Mouse (Mus musculus) limb, embryonic 14.5 days (tissue): Measurements from ENCODE around the gene Man2a2. TPM values are rescaled to one million over a fixed set of nuclear protein-coding genes. Genes with fewer than 3 reads are reported as not detected.

Source experiments
- ATAC-seq: fragments of 200-750 bp; cut with Nextera tagmentation; 2 replicates; pipeline ENCODE4 v1.8.0; 2017; ENCODE audit warnings: low read depth, moderate number of reproducible peaks, moderate TSS enrichment; ENCODE audit not compliant: low FRiP score
- DNase-seq: peaks from one replicate; pipeline ENCODE4 v3.0.0-alpha.2; 2015; ENCODE audit warnings: low spot score
- H3K27ac ChIP-seq: fragments of 300-500 bp; sonication (generic); replicated peaks from 2 replicates; pipeline ENCODE4 v1.5.1; 2014; ENCODE audit warnings: low read depth, mild to moderate bottlenecking, low read length, moderate library complexity, mixed read lengths
- H3K27me3 ChIP-seq: fragments of 300-500 bp; sonication (generic); 2 replicates; pipeline ENCODE4 v1.6.1; 2014; ENCODE audit warnings: low read length, mixed read lengths; ENCODE audit not compliant: control insufficient read depth, insufficient read depth
- H3K36me3 ChIP-seq: fragments of 300-500 bp; sonication (generic); 2 replicates; pipeline ENCODE4 v1.6.1; 2014; ENCODE audit warnings: mild to moderate bottlenecking, low read length, moderate library complexity, mixed read lengths; ENCODE audit not compliant: control insufficient read depth, insufficient read depth
- H3K4me1 ChIP-seq: fragments of 300-500 bp; sonication (generic); 2 replicates; pipeline ENCODE4 v1.6.1; 2014; ENCODE audit warnings: antibody characterized with exemption, low read length, mixed read lengths; ENCODE audit not compliant: control insufficient read depth, insufficient read depth
- H3K4me2 ChIP-seq: fragments of 300-500 bp; sonication (generic); replicated peaks from 2 replicates; pipeline ENCODE4 v1.6.1; 2014; ENCODE audit warnings: low read depth, mild to moderate bottlenecking, low read length, moderate library complexity; ENCODE audit not compliant: severe bottlenecking
- H3K4me3 ChIP-seq: fragments of 300-500 bp; sonication (generic); replicated peaks from 2 replicates; pipeline ENCODE4 v1.5.1; 2014; ENCODE audit warnings: low read length
- H3K9ac ChIP-seq: fragments of 300-500 bp; sonication (generic); 2 replicates; pipeline ENCODE4 v1.6.1; 2014; ENCODE audit warnings: mild to moderate bottlenecking, low read depth, low read length, moderate library complexity; ENCODE audit not compliant: severe bottlenecking
- H3K9me3 ChIP-seq: fragments of 300-500 bp; sonication (generic); 2 replicates; pipeline ENCODE4 v1.6.1; 2016; ENCODE audit warnings: low read length; ENCODE audit not compliant: control insufficient read depth
- POLR2A ChIP-seq: fragments of 200-500 bp; IDR thresholded peaks from 2 replicates; pipeline ENCODE4 v1.8.0; 2012; ENCODE audit warnings: inconsistent platforms, mild to moderate bottlenecking, moderate library complexity, borderline replicate concordance; ENCODE audit not compliant: insufficient read depth, insufficient read length; ENCODE audit errors: extremely low read depth
- WGBS: fragments of 180-500 bp; shearing (Covaris S2); extraction: QIAGEN DNeasy Blood & Tissue Kit; methylation state at CpG from one replicate; pipeline ENCODE4 v1.1.7; 2014; 5-methylcytosine and 5-hydroxymethylcytosine counted together
- polyA plus RNA-seq, 2 experiments: library from polyadenylated mRNA; depleted of rRNA in 1 of 2; stranded (reverse) in 1 of 2; unstranded in 1 of 2; fragments of >200 nt; fragmentation: Nextera tagmentation in 1 of 2; extraction: Ambion mirVana in 1 of 2; gene quantifications; 2 replicates each; pipeline versions ENCODE4 v1.2.1 to v1.2.3; 2012 to 2014

Man2a2 gene
- polyA plus RNA-seq, 2 experiments, result 14.8 to 64.8 TPM

DNA sequence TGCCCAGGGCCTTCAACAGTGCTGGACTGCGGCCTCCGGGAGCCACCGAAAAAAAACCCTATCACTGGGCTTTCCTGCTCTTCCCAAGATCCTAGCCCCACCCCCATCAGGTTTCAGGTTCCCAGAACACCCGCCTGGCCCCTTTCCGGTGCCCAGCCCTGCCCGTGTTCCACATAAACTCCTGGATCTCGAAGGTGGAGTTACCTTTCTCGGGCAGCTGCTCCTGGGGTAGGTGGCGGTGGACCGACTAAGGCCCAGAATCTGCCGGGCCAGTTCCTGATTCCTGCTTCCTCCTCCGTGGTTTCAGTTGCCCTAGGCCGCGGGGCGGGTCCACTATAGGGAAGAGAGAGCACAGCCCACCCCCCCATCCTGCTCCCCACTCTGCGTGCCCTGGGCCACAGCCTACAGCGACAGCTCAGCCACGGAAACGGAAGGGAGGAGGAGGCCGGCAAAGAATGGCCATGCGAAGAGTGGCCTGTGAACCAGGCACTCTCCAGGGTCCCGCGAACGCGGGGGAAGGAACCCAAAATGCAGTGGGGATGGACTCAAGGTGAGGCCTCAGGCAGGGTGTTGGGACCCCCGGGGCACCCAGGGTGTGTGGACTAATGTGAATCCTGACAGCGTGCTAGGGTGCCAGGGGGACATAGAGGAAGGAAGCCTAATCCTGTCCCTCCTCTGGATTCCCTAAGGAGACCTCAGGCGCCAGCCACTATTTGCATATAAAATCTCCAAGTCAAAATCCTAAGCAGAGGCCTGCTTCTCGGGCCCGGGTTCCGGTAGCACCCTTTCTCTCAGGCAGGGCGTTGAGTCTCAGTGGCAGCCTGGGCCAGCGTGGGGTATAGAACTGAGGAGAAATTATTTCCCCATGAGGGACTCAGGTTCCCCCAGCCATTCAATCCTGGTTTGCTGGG, 16.7 kb upstream of the Man2a2 start, which contains the start of gene Fes:
Gene Fes, minus strand, starts transcription at position 314 of the 911 bp plus-strand sequence.
- Histone ChIP-seq H3K27me3 (no peaks in the 10 kb centered on the region), H3K4me3 (peak within 1 kb of the TSS; percentile 37), H3K9me3 (no peaks in the 10 kb centered on the region), H3K27ac (peak within 1 kb of the TSS; percentile 74), H3K9ac (peak within 1 kb of the TSS; percentile 67), H3K4me1 (peaks cover 24% of the 10 kb centered on the region), H3K4me2 (peak within 1 kb of the TSS; percentile 62), H3K36me3 (peaks cover 44% of the 10 kb centered on the region)
- ATAC-seq, result peak; percentile 57
- DNase-seq, result peak; percentile 52
- TF ChIP-seq POLR2A, result no peak
- 6% methylated on average over 32 of the region's 33 CpGs for WGBS

DNA sequence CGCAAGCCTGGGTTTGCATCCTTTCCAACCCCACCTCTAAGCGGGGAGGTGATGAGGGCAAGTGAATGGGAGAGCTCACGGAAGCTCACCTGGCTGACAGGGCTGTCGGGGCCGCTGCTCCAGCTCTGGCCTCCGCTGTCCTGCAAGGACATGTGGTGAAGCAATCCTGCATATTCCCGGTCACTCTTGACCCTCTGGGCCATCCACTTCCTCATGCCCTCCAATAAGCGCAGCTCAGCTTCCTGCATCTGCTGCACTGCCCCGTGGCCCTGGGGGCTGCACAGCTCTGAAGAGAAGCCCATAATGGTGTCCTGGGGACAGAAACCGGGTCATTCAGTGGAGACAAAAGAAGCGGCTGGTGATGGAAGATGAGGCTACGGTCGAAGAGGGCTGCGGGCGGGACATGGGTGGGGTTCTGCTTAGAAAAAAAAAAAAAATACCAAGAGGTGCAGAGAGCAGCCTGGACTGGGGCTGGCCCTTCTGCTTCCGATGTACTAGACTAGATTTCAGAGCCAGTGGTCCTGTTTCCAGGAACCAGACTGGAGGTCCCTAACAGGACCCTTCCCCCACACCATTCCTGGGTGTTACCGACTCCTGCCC, 16.0 kb upstream of the Man2a2 start:
- H3K4me2 ChIP-seq, result peak overlapping the region; percentile 62
- H3K27me3 ChIP-seq, result no peaks in the 10 kb centered on the region
- ATAC-seq, result no peak; the same call in 1 of the 2 replicates
- peaks cover 42% of the 10 kb centered on the region for H3K36me3 ChIP-seq
- peak overlapping the region; percentile 37 for H3K4me3 ChIP-seq
- H3K9ac ChIP-seq, result peak overlapping the region; percentile 67
- DNase-seq, result no peak
- peak overlapping the region; percentile 74 for H3K27ac ChIP-seq
- 38% methylated on average over 17 of the region's 17 CpGs for WGBS
- H3K9me3 ChIP-seq, result no peaks in the 10 kb centered on the region
- TF ChIP-seq POLR2A, result no peak
- peaks cover 24% of the 10 kb centered on the region for H3K4me1 ChIP-seq

DNA sequence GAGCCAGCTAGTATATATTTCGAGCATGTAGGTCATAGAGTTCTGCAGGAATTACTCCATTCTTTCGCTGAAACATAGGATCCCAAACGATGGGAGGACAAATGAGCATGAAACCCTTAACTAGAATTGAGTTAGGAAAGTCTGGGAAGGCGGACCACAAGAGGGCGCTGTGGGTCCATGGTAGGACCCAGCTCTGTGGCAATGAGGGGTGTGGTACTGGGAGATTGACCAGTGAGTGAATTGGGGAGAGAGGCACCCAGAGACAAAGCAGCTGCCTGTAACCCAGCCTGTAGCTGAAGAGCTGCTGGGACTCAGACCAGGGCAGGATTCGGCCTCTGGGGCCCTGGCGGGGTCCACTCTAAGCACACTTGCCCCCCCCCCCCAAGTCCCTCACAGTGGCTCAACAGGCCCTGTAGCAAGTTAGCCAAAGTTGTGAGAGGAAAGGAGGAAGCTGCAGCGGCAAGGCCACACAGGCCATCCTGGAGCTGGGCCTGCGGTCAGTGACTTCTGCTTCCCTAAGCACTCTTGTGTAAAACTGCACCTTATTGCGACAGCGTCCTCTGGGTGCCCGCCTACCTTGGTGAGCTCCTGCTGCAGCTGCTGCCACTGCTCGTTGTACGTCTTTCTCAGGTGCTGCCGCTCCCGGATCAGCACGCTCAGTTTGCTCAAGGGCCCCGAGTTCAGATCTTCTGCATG, 15.2 kb upstream of the Man2a2 start:
- peaks cover 38% of the 10 kb centered on the region for H3K36me3 ChIP-seq
- no peak for TF ChIP-seq POLR2A
- H3K9ac ChIP-seq, result no peak overlapping the region
- peak; percentile 95 for DNase-seq
- peak overlapping the region; percentile 29; the same call in 1 of the 2 replicates for H3K27ac ChIP-seq
- H3K4me1 ChIP-seq, result peaks cover 24% of the 10 kb centered on the region
- H3K27me3 ChIP-seq, result no peaks in the 10 kb centered on the region
- no peaks in the 10 kb centered on the region for H3K9me3 ChIP-seq
- H3K4me2 ChIP-seq, result peak overlapping the region; percentile 62
- 42% methylated on average over 16 of the region's 18 CpGs for WGBS
- peak overlapping the region; percentile 37; the same call in 1 of the 2 replicates for H3K4me3 ChIP-seq
- peak; percentile 72 for ATAC-seq

DNA sequence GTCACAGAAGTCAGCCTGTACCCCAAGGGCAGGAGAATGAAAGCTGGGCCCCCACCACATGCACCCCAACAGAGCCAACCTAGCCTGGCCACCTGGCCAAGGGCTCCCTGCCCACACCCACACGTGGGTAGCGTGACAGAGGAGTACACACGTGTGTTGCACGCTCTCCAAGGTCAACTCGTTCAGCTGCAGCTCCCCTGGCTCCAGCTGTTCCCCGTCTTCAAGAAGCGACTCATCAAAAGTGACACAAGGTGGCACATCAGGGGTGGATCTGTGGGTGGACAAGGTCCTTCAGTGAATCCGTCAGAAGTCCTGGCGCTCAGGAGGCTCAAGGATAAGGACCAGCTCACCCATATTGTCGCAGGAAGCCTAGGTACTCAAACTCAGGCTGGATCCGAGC, 11.7 kb upstream of the Man2a2 start:
- no peak for ATAC-seq
- H3K27me3 ChIP-seq, result no peaks in the 10 kb centered on the region
- 71% methylated on average over 11 of the region's 11 CpGs for WGBS
- no peak overlapping the region for H3K4me3 ChIP-seq
- no peak overlapping the region for H3K4me2 ChIP-seq
- peaks cover 41% of the 10 kb centered on the region for H3K36me3 ChIP-seq
- H3K9me3 ChIP-seq, result no peaks in the 10 kb centered on the region
- DNase-seq, result no peak
- TF ChIP-seq POLR2A, result no peak
- no peak overlapping the region for H3K27ac ChIP-seq
- H3K9ac ChIP-seq, result no peak overlapping the region
- peaks cover 16% of the 10 kb centered on the region for H3K4me1 ChIP-seq

DNA sequence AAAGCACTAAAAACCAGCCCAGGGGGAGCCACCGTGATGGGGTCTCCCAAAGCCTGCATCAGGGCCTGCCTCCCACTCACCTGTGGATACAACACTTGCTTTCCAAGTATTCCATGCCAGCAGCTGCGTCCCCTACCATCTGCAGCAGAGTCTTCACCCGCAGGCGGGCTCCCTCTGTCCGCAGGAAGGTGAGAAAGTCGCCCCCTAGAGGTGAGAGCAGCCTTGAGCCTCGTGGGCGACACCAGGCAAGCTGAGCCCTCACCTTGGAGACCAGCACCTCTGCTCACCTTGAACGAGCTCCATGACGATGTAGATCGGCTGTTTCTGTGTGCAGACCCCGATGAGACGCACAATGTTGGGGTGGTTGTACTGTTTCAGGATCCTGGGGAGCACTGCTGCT, 8.4 kb upstream of the Man2a2 start:
- Histone ChIP-seq H3K4me2 (no peak overlapping the region), H3K4me1 (no peaks in the 10 kb centered on the region), H3K36me3 (peaks cover 43% of the 10 kb centered on the region), H3K9me3 (no peaks in the 10 kb centered on the region), H3K9ac (no peak overlapping the region), H3K27ac (no peak overlapping the region), H3K4me3 (no peak overlapping the region), H3K27me3 (no peaks in the 10 kb centered on the region)
- no peak for DNase-seq
- ATAC-seq, result no peak
- TF ChIP-seq POLR2A, result no peak
- 67% methylated on average over 13 of the region's 13 CpGs for WGBS
